Mouse (Mus musculus) bone marrow macrophage, adult 2 months (primary cell): ENCODE results near the gene Det1.

Experiments used
- CTCF ChIP-seq: IDR thresholded peaks from 2 replicates; pipeline ENCODE4 v1.5.1; 2012; ENCODE audit warnings: low read depth, mild to moderate bottlenecking, low read length, moderate library complexity
- POLR2A ChIP-seq: IDR thresholded peaks from 2 replicates; pipeline ENCODE4 v1.6.1; 2012; ENCODE audit warnings: mild to moderate bottlenecking, low read depth, low read length, borderline replicate concordance

GRCm38 (mm10) chr7:78882469-78882837 is 35.4 kb upstream of the Det1 start:
- TF ChIP-seq POLR2A (no peak), CTCF (no peak)
